Mouse (Mus musculus) hindbrain, postnatal 0 days (tissue): ENCODE data around the gene Ptpn3. TPM values are rescaled to one million over a fixed set of nuclear protein-coding genes. Genes with fewer than 3 reads are reported as not detected.
A peak's percentile ranks its signal among the peaks of the same experiment; 100 is the strongest.

Experiments
- ATAC-seq: fragments of 200-750 bp; cut with Nextera tagmentation; 2 replicates; pipeline ENCODE4 v1.8.0; 2017; ENCODE audit warnings: mild to moderate bottlenecking, moderate TSS enrichment, moderate library complexity
- DNase-seq: peaks from one replicate; pipeline ENCODE4 v3.0.0-alpha.2; 2015; ENCODE audit warnings: low spot score
- H3K27ac ChIP-seq: fragments of 300-500 bp; sonication (generic); 2 replicates; pipeline ENCODE4 v1.5.1; 2014; ENCODE audit warnings: mild to moderate bottlenecking
- H3K27me3 ChIP-seq: fragments of 300-500 bp; sonication (generic); 2 replicates; pipeline ENCODE4 v1.6.1; 2014; ENCODE audit warnings: low read length, mixed read lengths; ENCODE audit not compliant: insufficient read depth
- H3K36me3 ChIP-seq: fragments of 300-500 bp; sonication (generic); 2 replicates; pipeline ENCODE4 v1.6.1; 2014; ENCODE audit warnings: low read length, mixed read lengths; ENCODE audit not compliant: insufficient read depth
- H3K4me1 ChIP-seq: fragments of 300-500 bp; sonication (generic); 2 replicates; pipeline ENCODE4 v1.6.1; 2014; ENCODE audit warnings: antibody characterized with exemption, low read length, mixed read lengths; ENCODE audit not compliant: insufficient read depth
- H3K4me2 ChIP-seq: fragments of 300-500 bp; sonication (generic); 2 replicates; pipeline ENCODE4 v1.6.1; 2014; ENCODE audit warnings: low read depth, mild to moderate bottlenecking, low read length, moderate library complexity, mixed read lengths
- H3K4me3 ChIP-seq: fragments of 300-500 bp; sonication (generic); 2 replicates; pipeline ENCODE4 v1.5.1; 2014; ENCODE audit warnings: low read length
- H3K9ac ChIP-seq: fragments of 300-500 bp; sonication (generic); replicated peaks from 2 replicates; pipeline ENCODE4 v1.6.1; 2014; ENCODE audit warnings: mild to moderate bottlenecking, low read length, moderate library complexity, mixed read lengths
- H3K9me3 ChIP-seq: fragments of 300-500 bp; sonication (generic); 2 replicates; pipeline ENCODE4 v1.6.1; 2016; ENCODE audit warnings: low read length, mixed read lengths
- CTCF ChIP-seq: IDR thresholded peaks from 2 replicates; pipeline ENCODE4 v1.5.1; 2016; ENCODE audit warnings: antibody characterized with exemption, control low read depth, low read depth
- WGBS: fragments of 180-500 bp; shearing (Covaris S2); extraction: QIAGEN DNeasy Blood & Tissue Kit; methylation state at CpG from one replicate; pipeline ENCODE4 v1.1.7; 2014; 5-methylcytosine and 5-hydroxymethylcytosine counted together
- polyA plus RNA-seq: library from polyadenylated mRNA; unstranded; fragments of >200 nt; fragmentation: Nextera tagmentation; extraction: Ambion mirVana; gene quantifications from 2 replicates; pipeline ENCODE4 v1.2.1, GENCODE M21; 2015
- total RNA-seq: library from RNA; depleted of rRNA; stranded (reverse); fragments of >200 nt; gene quantifications from 2 replicates; pipeline ENCODE4 v1.2.3, GENCODE M21; 2014

Ptpn3 gene
- total and polyA plus RNA-seq, 2 experiments from 2014 or later, result 3.2 to 3.4 TPM

GRCm38 (mm10) chr4:57299308-57299700 lies 2.3 kb downstream of the Ptpn3 start:
- no peaks in the 10 kb centered on the region for H3K27me3 ChIP-seq
- DNase-seq, result peak; percentile 61
- H3K9me3 ChIP-seq, result no peaks in the 10 kb centered on the region
- ATAC-seq, result no peak
- H3K36me3 ChIP-seq, result no peaks in the 10 kb centered on the region
- TF ChIP-seq CTCF, result no peak
- peak overlapping the region; percentile 90 for H3K4me2 ChIP-seq
- peaks cover 19% of the 10 kb centered on the region; the same call in 1 of the 2 replicates for H3K4me1 ChIP-seq
- H3K27ac ChIP-seq, result no peak overlapping the region
- peak overlapping the region; percentile 76; the same call in 1 of the 2 replicates for H3K9ac ChIP-seq
- H3K4me3 ChIP-seq, result peak overlapping the region; percentile 80
- 4% methylated on average over 9 of the region's 9 CpGs for WGBS

- Histone ChIP-seq H3K27ac (no peak overlapping the region), H3K4me1 (peaks cover 19% of the 10 kb centered on the region; the same call in 1 of the 2 replicates), H3K4me2 (no peak overlapping the region), H3K9ac (no peak overlapping the region), H3K4me3 (no peak overlapping the region), H3K9me3 (no peaks in the 10 kb centered on the region), H3K36me3 (no peaks in the 10 kb centered on the region), H3K27me3 (no peaks in the 10 kb centered on the region)
- WGBS, result 79% methylated on average over 4 of the region's 4 CpGs
- DNase-seq (no peak), ATAC-seq (no peak)
- no peak for TF ChIP-seq CTCF
Measured at GRCm38 (mm10) chr4:57298181-57298580, 3.5 kb downstream of the Ptpn3 start.

DNA sequence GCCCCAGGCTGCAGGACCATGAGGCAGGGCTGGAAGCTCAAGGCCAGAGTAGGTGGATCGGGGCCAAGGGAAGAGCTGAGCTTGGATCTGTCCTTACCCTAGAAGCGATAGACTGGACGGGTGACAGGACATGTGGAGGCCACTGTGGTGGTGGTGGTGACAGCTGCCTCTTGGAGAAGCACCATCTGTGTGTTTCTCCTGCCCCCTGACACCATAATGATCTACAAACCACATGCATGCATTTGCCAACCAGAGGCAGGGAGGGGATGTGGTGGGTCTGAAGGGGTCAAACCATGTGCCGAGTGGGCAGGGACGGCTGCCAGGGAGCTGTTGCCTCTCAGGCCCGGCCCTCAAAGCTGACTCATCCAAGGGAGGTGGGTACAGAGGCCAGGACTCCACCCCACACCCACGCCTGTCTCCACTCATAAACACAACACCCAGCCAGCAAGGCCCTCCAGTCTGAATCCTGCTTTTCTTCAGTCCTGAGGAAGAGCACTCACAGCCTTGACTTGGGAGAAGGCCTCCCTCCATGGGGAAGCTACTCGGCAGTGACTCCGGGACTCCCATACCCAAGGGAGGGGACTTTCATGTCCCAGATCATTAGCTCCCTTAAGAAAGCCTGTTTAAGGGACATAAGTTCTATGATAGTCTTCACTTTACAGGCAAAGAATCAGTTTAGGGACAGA lies 6.5 kb downstream of the Ptpn3 start:
- Histone ChIP-seq H3K4me2 (no peak overlapping the region), H3K9me3 (no peaks in the 10 kb centered on the region), H3K4me1 (peaks cover 12% of the 10 kb centered on the region; the same call in 1 of the 2 replicates), H3K27ac (no peak overlapping the region), H3K27me3 (no peaks in the 10 kb centered on the region), H3K4me3 (no peak overlapping the region), H3K9ac (no peak overlapping the region), H3K36me3 (no peaks in the 10 kb centered on the region)
- peak; percentile 69 for DNase-seq
- WGBS, result 45% methylated on average over 9 of the region's 9 CpGs
- ATAC-seq, result peak; percentile 75
- no peak for TF ChIP-seq CTCF

GRCm38 (mm10) chr4:57292670-57293069 lies 9.0 kb downstream of the Ptpn3 start:
- Histone ChIP-seq H3K27ac (no peak overlapping the region), H3K36me3 (no peaks in the 10 kb centered on the region), H3K27me3 (no peaks in the 10 kb centered on the region), H3K4me1 (0 out of 2 replicates have a peak, but pooled peaks cover 5% of the 10 kb centered on the region), H3K9me3 (no peaks in the 10 kb centered on the region), H3K4me2 (no peak overlapping the region), H3K9ac (no peak overlapping the region), H3K4me3 (no peak overlapping the region)
- no peak for ATAC-seq
- 82% methylated on average over 5 of the region's 5 CpGs for WGBS
- TF ChIP-seq CTCF, result no peak
- no peak for DNase-seq

DNA sequence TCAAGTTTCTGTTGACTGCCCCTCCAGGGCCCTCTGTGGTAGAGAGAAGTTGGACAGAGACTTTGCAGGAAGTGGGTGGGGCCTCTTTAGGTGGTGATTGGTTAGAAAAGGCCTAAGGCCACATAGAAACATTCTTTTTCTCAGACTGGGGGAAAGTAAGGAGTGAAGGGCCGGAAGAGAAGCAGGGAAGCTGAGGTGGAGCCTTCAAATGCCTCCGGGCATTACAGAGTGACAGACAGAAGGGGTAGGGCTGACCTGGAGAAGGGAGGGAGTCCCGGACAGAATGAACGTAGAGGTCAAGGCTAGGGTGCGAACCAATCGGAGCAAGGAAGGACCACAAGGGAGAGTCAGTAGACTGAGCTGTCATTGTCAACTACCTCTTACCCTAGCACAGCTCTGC lies 11.6 kb downstream of the Ptpn3 start:
- Histone ChIP-seq H3K27ac (no peak overlapping the region), H3K9me3 (no peaks in the 10 kb centered on the region), H3K4me3 (no peak overlapping the region), H3K36me3 (no peaks in the 10 kb centered on the region), H3K9ac (no peak overlapping the region), H3K4me1 (0 out of 2 replicates have a peak, but pooled peaks cover 3% of the 10 kb centered on the region), H3K4me2 (no peak overlapping the region), H3K27me3 (no peaks in the 10 kb centered on the region)
- 80% methylated on average over 6 of the region's 6 CpGs for WGBS
- no peak for ATAC-seq
- no peak for TF ChIP-seq CTCF
- DNase-seq, result no peak

DNA sequence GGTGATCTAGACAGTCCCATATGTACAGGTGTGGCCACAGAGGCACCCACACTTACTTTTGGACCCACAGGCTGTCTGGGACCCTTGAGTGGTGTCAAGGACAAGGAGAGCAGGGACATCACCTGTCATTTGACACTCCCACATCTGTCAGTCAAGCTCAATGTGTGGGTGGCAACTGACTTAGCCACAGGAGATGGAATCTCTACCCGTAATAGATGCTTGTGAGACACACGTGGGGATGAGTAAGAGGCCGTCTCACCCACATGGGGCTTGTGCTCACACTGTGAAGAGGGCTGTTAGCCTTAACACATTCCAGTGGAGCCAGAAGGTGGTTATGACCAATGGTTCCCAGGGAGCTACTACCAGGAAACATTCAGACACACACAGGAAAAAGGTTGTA lies 13.8 kb downstream of the Ptpn3 start:
- Histone ChIP-seq H3K27me3 (no peaks in the 10 kb centered on the region), H3K36me3 (no peaks in the 10 kb centered on the region), H3K4me2 (no peak overlapping the region), H3K9me3 (no peaks in the 10 kb centered on the region), H3K4me1 (no peaks in the 10 kb centered on the region), H3K27ac (no peak overlapping the region), H3K9ac (no peak overlapping the region), H3K4me3 (no peak overlapping the region)
- TF ChIP-seq CTCF, result no peak
- DNase-seq, result no peak
- 85% methylated on average over 3 of the region's 3 CpGs for WGBS
- ATAC-seq, result no peak

GRCm38 (mm10) chr4:57285251-57285650 lies 16.4 kb downstream of the Ptpn3 start:
- no peak overlapping the region for H3K4me3 ChIP-seq
- H3K9ac ChIP-seq, result no peak overlapping the region
- 91% methylated on average over 2 of the region's 2 CpGs for WGBS
- no peaks in the 10 kb centered on the region for H3K36me3 ChIP-seq
- ATAC-seq (no peak), DNase-seq (no peak)
- TF ChIP-seq CTCF, result no peak
- H3K27me3 ChIP-seq, result no peaks in the 10 kb centered on the region
- H3K4me2 ChIP-seq, result no peak overlapping the region
- H3K4me1 ChIP-seq, result no peaks in the 10 kb centered on the region
- H3K9me3 ChIP-seq, result no peaks in the 10 kb centered on the region
- H3K27ac ChIP-seq, result no peak overlapping the region
